Mouse (Mus musculus) heart, postnatal 0 days (tissue): ENCODE results near the gene Ubox5.

ENCODE experiments used
- CTCF ChIP-seq: IDR thresholded peaks from 2 replicates; pipeline ENCODE4 v1.5.1; 2016; ENCODE audit warnings: antibody characterized with exemption, control low read depth, low read depth
- EP300 ChIP-seq: IDR thresholded peaks from 2 replicates; pipeline ENCODE4 v1.6.1; 2016; ENCODE audit warnings: antibody characterized with exemption, low read depth

DNA sequence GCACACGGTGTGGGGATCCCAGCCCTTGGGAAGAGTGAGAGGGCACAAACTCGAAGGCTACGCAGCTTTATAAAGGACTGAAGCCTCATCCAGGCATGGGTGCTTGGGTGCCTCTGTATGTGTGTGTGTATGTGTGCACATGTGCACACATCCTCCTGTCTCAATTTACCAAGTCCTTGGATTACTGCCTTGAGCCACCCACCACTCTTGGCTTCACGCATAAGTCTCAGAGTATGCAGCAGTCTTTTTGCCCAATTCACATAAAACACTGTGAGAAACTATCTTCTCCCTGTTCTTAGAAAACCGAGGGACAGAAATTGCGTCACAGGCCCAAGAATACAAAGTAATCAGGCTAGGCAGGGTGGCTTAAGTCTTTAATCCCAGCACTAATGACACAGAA, 43.8 kb downstream of the Ubox5 start:
- TF ChIP-seq CTCF (no peak), EP300 (no peak)
